Mouse (Mus musculus) embryonic facial prominence, embryonic 14.5 days (tissue): Measurements from ENCODE around the gene Vps52. TPM values are rescaled to one million over a fixed set of nuclear protein-coding genes. Genes with fewer than 3 reads are reported as not detected.

Experiments used
- ATAC-seq: fragments of 200-750 bp; cut with Nextera tagmentation; 2 replicates; pipeline ENCODE4 v1.8.0; 2017; ENCODE audit warnings: low read depth, moderate number of reproducible peaks, moderate TSS enrichment
- DNase-seq: peaks from one replicate; pipeline ENCODE4 v3.0.0-alpha.2; 2015; ENCODE audit warnings: low spot score
- H3K27ac ChIP-seq: fragments of 300-500 bp; sonication (generic); replicated peaks from 2 replicates; pipeline ENCODE4 v1.5.1; 2014; ENCODE audit warnings: low read depth, mild to moderate bottlenecking, low read length, moderate library complexity
- H3K27me3 ChIP-seq: fragments of 300-500 bp; sonication (generic); replicated peaks from 2 replicates; pipeline ENCODE4 v1.6.1; 2014; ENCODE audit warnings: low read length; ENCODE audit not compliant: control insufficient read depth, insufficient read depth
- H3K36me3 ChIP-seq: fragments of 300-500 bp; sonication (generic); 2 replicates; pipeline ENCODE4 v1.6.1; 2014; ENCODE audit warnings: low read length, mixed read lengths; ENCODE audit not compliant: control insufficient read depth, insufficient read depth
- H3K4me1 ChIP-seq: fragments of 300-500 bp; sonication (generic); 2 replicates; pipeline ENCODE4 v1.6.1; 2014; ENCODE audit warnings: antibody characterized with exemption, low read length; ENCODE audit not compliant: control insufficient read depth, insufficient read depth
- H3K4me2 ChIP-seq: fragments of 300-500 bp; sonication (generic); 2 replicates; pipeline ENCODE4 v1.6.1; 2014; ENCODE audit warnings: low read depth, mild to moderate bottlenecking, low read length, moderate library complexity, mixed read lengths
- H3K4me3 ChIP-seq: fragments of 300-500 bp; sonication (generic); 2 replicates; pipeline ENCODE4 v1.5.1; 2014; ENCODE audit warnings: low read depth, mild to moderate bottlenecking, low read length
- H3K9ac ChIP-seq: fragments of 300-500 bp; sonication (generic); 2 replicates; pipeline ENCODE4 v1.6.1; 2014; ENCODE audit warnings: low read depth, mild to moderate bottlenecking, low read length, moderate library complexity, mixed read lengths
- H3K9me3 ChIP-seq: fragments of 300-500 bp; sonication (generic); 2 replicates; pipeline ENCODE4 v1.6.1; 2016; ENCODE audit warnings: low read length; ENCODE audit not compliant: control insufficient read depth
- whole genome bisulfite sequencing: fragments of 180-500 bp; shearing (Covaris S2); extraction: QIAGEN DNeasy Blood & Tissue Kit; methylation state at CpG from one replicate; pipeline ENCODE4 v1.1.7; 2014; 5-methylcytosine and 5-hydroxymethylcytosine counted together
- polyA plus RNA-seq: library from polyadenylated mRNA; unstranded; fragments of >200 nt; fragmentation: Nextera tagmentation; extraction: Ambion mirVana; gene quantifications from 2 replicates; pipeline ENCODE4 v1.2.1, GENCODE M21; 2014

Vps52 gene
- polyA plus RNA-seq, 1 experiment from 2014 or later = 38.6 TPM

DNA sequence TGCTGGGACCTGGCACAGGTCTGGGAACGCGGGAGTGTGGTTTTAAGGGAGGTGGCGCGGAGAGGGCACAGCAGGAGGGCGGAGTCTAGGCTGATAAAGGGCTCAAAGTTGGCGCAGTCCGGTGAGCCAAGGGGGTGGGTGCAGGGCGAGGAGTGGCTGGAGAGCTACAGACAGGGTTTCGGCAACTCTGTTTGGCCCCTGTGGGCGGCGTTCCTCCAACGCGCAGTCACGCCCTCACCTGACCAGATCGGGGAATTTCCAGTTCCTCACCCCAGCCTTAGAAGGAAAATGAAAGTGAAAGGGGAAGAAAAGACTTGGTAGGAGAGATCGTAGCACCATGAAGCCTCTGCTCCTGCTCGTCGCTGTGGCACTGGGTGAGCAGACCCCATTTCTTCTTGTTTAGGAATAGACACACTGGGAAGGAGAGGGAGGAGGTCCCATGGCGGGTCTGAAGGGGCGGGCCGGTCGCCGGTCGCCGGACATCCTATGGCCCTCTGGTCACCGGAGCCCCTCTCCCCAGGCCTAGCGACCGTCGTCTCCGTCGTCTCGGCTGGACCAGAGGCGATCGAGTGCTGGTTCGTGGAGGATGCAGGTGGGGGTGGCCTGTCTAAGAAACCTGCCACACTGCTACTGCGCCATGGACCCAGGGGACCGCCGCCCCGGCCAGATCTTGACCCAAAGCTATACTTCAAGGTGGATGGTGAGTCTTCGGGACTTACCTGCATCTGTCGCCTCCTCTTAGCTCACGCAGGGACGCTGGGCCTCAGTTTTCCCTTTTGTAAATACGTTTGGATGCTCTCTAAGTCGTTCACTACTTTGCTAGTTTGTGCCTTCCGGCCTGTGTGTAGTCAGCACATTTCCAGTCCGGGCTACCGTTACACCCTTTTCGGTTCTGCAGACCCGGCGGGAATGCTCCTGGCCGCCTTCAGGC lies 36.0 kb upstream of the Vps52 start:
- ATAC-seq = no peak
- Histone ChIP-seq H3K4me1 (peaks cover 10% of the 10 kb centered on the region), H3K9me3 (no peaks in the 10 kb centered on the region), H3K27ac (peak overlapping the region; percentile 46), H3K27me3 (no peaks in the 10 kb centered on the region), H3K9ac (peak overlapping the region; percentile 68), H3K36me3 (peaks cover 15% of the 10 kb centered on the region; the same call in 1 of the 2 replicates), H3K4me2 (peak overlapping the region; percentile 97), H3K4me3 (peak overlapping the region; percentile 66)
- under 1% methylated on average over 48 of the region's 52 CpGs for WGBS
- peak; percentile 69 for DNase-seq

DNA sequence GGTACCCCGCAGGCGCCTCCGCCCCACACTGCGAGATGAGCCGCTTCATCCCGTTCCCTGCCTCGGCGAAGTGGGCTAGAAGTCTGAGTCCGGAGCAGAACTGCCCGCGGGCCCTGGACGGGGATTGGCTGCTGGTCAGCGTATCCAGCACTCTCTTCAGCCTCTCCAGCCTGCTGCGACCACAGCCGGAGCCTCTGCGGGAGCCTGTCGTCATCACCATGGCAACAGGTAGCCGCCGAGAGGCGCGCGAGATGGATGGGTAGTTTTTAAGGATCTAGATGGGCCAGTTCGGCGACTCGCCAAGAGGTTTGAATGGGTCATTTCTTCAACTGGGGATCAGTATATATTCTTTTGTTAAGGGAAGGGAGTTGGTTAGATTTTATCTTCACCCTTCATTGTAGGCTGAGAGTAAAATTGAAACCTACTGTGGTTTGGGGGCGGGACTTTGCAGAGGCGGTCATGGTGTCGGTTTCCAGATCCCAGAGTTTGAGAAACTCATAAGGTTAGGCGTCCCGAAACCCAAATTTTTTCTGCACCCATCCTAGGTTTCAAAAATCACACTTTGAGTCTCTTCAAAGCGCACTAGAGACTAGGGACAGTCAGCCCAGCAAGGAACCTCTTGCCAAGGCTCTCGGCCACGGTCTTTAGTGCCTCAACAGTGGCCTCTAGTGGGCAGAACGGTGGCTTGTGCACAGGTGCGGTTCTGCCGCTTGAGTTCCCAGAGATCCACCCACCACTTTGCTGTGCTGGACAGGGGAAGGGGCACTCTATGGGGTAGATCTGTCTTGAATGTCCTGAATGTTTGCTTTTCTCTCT lies 35.1 kb upstream of the Vps52 start:
- peak overlapping the region; percentile 66 for H3K4me3 ChIP-seq
- peak overlapping the region; percentile 68 for H3K9ac ChIP-seq
- WGBS = 1% methylated on average over 36 of the region's 36 CpGs
- H3K27ac ChIP-seq = no peak overlapping the region; the same call in 1 of the 2 replicates
- peaks cover 5% of the 10 kb centered on the region for H3K4me1 ChIP-seq
- no peaks in the 10 kb centered on the region for H3K27me3 ChIP-seq
- H3K36me3 ChIP-seq = peaks cover 9% of the 10 kb centered on the region; the same call in 1 of the 2 replicates
- H3K4me2 ChIP-seq = peak overlapping the region; percentile 97
- no peaks in the 10 kb centered on the region for H3K9me3 ChIP-seq
- ATAC-seq (peak; percentile 17; the same call in 1 of the 2 replicates), DNase-seq (peak; percentile 89)

DNA sequence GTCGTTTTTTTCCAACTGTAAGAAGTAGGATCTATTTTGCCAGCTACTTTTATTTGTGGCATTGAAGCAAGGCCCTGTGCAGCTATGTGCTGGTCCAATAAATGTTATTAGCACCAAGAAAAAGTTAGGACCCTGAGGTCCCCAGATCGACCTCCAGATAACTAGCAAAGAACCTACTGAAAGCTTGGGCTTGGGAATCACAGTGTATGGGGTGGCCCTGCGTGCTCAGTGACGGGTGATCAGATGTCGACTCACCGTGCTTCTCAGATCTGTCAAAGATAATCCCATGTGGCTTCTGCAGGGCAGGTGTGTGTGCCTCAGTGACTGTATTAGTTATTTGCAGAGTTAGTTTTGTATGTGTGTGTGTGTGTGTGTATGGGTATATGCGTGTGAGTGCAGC lies 34.3 kb upstream of the Vps52 start:
- peaks cover 14% of the 10 kb centered on the region; the same call in 1 of the 2 replicates for H3K36me3 ChIP-seq
- no peak for DNase-seq
- no peaks in the 10 kb centered on the region for H3K9me3 ChIP-seq
- no peak overlapping the region for H3K4me3 ChIP-seq
- H3K27me3 ChIP-seq = no peaks in the 10 kb centered on the region
- H3K4me2 ChIP-seq = no peak overlapping the region
- H3K27ac ChIP-seq = no peak overlapping the region
- ATAC-seq = no peak
- 76% methylated on average over 7 of the region's 7 CpGs for WGBS
- no peak overlapping the region for H3K9ac ChIP-seq
- H3K4me1 ChIP-seq = peaks cover 5% of the 10 kb centered on the region

DNA sequence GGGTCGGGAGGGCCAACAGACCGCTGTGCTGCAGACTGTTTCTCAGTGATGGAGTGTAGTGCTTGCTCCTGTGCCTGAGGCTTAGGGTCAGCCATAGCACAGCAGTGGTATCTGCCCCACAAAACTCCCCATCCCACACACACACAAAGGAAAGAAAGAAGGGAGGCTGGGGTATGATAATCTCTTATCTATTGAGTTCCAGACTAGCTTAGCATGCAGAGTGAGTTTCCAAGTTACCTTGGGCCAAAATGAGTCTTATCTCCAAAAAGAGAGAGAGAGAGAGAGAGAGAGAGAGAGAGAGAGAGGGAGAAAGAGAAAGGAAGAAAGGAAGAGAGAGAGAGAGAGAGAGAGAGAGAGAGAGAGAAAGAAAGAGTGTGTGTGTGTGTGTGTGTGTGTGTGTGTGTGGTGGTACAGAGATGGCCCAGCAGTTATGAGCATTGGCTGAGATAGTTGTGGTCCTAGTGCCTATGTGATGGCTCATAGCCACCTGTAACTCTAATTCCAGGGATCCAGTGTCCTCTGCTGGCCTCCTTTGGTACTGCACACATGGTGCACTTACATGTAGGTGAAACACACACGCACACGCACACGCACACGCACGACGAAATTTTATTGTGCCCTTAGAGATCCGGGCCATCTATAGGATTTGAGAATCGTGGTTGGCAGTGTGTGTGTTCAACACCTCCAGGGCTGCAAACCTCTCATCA lies 30.9 kb upstream of the Vps52 start:
- no peak overlapping the region for H3K4me3 ChIP-seq
- peaks cover 16% of the 10 kb centered on the region for H3K36me3 ChIP-seq
- no peak overlapping the region for H3K9ac ChIP-seq
- H3K9me3 ChIP-seq = no peaks in the 10 kb centered on the region
- no peak for DNase-seq
- no peaks in the 10 kb centered on the region for H3K27me3 ChIP-seq
- peaks cover 5% of the 10 kb centered on the region for H3K4me1 ChIP-seq
- no peak overlapping the region for H3K4me2 ChIP-seq
- 87% methylated on average over 7 of the region's 10 CpGs for WGBS
- H3K27ac ChIP-seq = no peak overlapping the region
- ATAC-seq = no peak

DNA sequence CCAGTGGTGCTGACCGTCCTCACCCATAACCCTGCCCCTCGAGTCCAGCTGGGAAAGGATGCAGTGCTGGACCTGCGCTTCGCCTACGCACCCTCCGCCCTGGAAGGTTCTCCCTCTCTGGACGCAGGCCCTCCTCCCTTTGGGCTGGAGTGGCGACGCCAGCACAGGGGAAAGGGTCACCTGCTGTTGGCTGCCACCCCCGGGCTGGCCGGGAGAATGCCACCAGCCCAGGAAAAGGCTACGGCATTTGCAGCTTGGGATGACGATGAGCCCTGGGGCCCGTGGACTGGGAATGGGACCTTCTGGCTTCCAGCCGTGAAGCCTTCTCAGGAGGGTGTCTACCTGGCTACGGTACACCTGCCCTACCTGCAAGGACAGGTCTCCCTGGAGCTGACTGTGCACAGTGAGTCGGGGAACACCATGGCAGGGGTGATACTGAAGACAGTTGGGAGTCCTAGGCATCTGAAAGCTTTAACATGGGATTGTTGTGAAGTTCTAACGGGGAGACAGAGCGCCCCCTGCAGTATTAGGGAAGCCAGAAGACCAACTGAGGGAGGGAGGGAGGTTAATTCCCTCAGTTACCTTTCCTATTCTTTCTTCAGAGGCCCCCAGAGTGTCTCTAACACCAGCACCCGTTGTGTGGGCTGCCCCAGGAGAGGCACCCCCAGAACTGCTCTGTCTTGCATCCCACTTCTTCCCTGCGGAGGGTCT lies 30.1 kb upstream of the Vps52 start:
- no peak overlapping the region for H3K27ac ChIP-seq
- no peaks in the 10 kb centered on the region for H3K9me3 ChIP-seq
- H3K4me1 ChIP-seq = peaks cover 5% of the 10 kb centered on the region
- H3K27me3 ChIP-seq = no peaks in the 10 kb centered on the region
- H3K4me3 ChIP-seq = no peak overlapping the region
- no peak overlapping the region for H3K9ac ChIP-seq
- WGBS = 86% methylated on average over 21 of the region's 21 CpGs
- no peak overlapping the region for H3K4me2 ChIP-seq
- H3K36me3 ChIP-seq = peaks cover 16% of the 10 kb centered on the region
- DNase-seq (no peak), ATAC-seq (no peak)

DNA sequence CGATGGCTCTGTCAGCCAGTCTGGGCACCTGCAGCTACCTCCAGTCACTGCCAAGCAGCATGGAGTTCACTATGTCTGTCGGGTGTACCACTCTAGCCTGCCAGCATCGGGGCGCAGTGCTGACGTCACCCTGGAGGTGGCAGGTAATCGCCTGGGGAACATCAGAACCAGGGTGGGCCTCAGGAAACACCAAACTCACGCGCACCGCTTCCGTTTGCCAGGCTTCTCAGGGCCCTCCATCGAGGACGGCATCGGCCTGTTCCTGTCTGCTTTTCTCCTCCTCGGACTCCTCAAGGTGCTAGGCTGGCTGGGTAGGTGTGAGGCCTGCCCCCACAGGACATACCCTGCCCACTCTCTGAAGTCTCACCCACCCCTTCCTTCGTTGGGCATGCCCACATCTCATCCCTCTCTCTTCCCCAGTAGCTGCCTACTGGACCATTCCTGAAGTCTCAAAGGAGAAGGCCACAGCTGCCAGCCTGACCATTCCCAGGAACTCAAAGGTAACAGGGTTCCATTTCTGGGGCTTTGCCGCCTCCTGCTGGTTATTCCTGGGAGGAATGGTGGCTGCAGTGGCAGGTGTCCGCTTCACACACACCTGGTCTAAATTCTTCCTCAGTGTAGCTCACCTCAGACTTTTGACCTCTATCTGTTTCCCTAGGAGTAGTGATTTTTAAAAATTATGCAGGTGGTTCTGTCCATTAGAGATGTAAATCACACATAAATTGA lies 29.2 kb upstream of the Vps52 start:
- Histone ChIP-seq H3K4me2 (no peak overlapping the region), H3K9ac (no peak overlapping the region), H3K4me3 (no peak overlapping the region), H3K27me3 (no peaks in the 10 kb centered on the region), H3K36me3 (peaks cover 16% of the 10 kb centered on the region), H3K27ac (no peak overlapping the region), H3K9me3 (no peaks in the 10 kb centered on the region), H3K4me1 (peaks cover 8% of the 10 kb centered on the region)
- 74% methylated on average over 13 of the region's 17 CpGs for WGBS
- no peak for ATAC-seq
- DNase-seq = no peak

DNA sequence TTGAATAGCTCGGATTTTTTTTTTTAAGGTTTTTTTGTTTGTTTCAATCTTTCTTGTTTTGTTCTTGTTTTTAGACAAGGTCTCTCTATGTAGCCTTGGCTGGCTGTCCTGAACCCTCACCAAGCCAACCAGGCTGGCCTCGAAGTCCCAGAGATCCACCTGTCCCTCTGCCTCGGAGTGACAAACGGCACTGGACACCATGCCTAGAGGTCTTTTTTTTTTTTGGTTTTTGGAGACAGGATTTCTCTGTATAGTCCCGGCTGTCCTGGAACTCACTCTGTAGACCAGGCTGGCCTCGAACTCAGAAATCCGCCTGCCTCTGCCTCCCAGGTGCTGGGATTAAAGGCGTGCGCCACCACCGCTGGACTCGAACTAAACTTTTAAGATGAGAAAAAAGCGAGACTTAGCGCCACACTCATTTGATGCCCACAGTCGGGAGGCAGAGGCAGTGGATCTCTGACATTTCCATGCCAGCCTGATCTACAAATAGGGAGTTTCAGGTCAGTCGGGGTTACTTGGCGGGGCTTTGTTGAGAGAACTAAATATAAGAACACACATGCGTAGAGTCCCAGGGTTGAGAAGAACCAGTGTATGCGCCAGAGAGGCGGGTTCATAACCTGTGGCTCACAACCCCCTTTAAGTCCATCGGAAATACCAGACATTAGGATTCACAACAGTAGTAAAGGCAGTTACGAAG lies 27.2 kb upstream of the Vps52 start:
- Histone ChIP-seq H3K36me3 (peaks cover 27% of the 10 kb centered on the region), H3K9ac (peak overlapping the region; percentile 79), H3K27ac (no peak overlapping the region), H3K4me3 (peak overlapping the region; percentile 81), H3K4me2 (peak overlapping the region; percentile 96), H3K27me3 (no peaks in the 10 kb centered on the region), H3K4me1 (peaks cover 12% of the 10 kb centered on the region), H3K9me3 (no peaks in the 10 kb centered on the region)
- WGBS = 63% methylated on average over 21 of the region's 21 CpGs
- no peak for ATAC-seq
- no peak for DNase-seq
